Mouse (Mus musculus) liver, adult 2 months (tissue): ENCODE results near the gene BC005624.
A peak's percentile ranks its signal among the peaks of the same experiment; 100 is the strongest.

Experiments used
- CTCF ChIP-seq: fragments of 200-500 bp; IDR thresholded peaks from 2 replicates; pipeline ENCODE4 v1.5.1; 2011; ENCODE audit warnings: low read depth, low read length, control low read depth
- POLR2A ChIP-seq: fragments of 200-500 bp; IDR thresholded peaks from 2 replicates; pipeline ENCODE4 v1.6.1; 2011; ENCODE audit warnings: low read length, control low read depth; ENCODE audit not compliant: insufficient read depth; ENCODE audit errors: extremely low read depth

DNA sequence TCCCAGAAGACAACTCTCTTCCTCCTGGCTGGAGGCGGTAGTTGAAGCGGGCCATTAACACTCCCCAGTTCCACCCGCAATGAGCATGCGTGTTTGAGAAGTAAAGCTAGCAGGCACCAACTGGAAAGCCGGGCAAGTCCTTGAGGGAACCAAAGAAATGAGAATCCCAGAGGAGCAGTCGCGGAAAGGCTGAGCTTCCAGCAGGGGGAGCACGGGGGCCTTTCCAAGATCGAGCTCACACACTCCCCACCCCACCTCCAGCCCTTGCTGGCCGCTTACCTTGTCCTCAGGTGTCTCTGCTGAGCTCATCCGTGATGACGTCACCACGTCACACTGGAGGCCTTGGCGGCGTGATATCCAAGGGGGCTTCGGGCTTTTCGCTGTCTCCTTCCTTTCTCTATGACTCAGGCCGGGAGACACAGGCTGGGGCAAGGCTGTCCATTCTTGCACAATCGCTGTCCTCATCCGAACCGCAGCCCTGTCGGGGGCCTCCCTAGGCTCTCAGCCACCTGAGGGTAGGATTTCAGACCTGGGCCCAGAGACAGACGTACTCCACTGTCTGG, 52.4 kb downstream of the BC005624 start, which contains the start of gene Ptges:
- TF ChIP-seq POLR2A (no peak), CTCF (peak; percentile 76)
